15 mouse cellular contexts compared by ENCODE assay signal in the genomic region with DNA sequence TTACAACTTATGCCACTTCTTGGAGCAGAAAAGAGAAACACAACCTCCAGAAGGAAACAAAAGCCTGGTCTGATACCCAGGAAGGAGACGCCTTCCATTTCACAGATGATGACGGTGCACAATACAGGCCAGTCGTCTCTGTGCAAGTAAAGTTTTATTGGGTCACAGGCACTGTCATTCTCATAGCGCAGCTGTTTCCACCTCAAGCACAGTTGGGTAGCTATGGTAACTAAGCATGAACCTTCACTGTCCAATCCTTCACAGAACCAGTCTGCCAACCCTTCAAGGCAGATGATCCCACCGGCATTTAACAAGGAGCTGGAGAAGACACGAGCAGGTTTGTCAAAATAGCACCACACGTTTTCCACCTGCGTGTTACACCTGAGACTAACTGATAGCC. TPM values are rescaled to one million over a fixed set of nuclear protein-coding genes. Genes with fewer than 3 reads are reported as not detected.
DNase-seq lines count a peak whose midpoint lies in the region; ATAC-seq and TF ChIP-seq lines count a peak whose summit lies in the region.
"Had no signal": no experiment of that assay in that cellular context is flagged by ENCODE, and none has a peak within 500 bp of the region (broad histone marks: within the 10 kb centered on the region; RNA-seq: fewer than 3 reads in every experiment).

No protein-coding gene starts in this region.

- no peaks in the 10 kb centered on the region for H3K36me3 ChIP-seq in hindbrain, embryonic 11.5 days (ENCODE audit: control insufficient read depth, insufficient read depth, low read length)

- H3K27me3 ChIP-seq in hindbrain, embryonic 11.5 days (ENCODE audit: control insufficient read depth, insufficient read depth, low read length) = no peaks in the 10 kb centered on the region
- H3K27me3 ChIP-seq: heart, embryonic 12.5 days; Patski had no signal

- H3K4me1 ChIP-seq in hindbrain, embryonic 11.5 days (replicated peaks; ENCODE audit: control insufficient read depth, insufficient read depth, low read length) = peaks cover 6% of the 10 kb centered on the region

- H3K27ac ChIP-seq in gastrocnemius, adult 2 months = peak overlapping the region; percentile 86
- H3K27ac ChIP-seq in hindbrain, embryonic 11.5 days (ENCODE audit: low read depth, low read length) = 0 out of 2 replicates have a peak overlapping the region, but pooled peaks have one; percentile 21

- ATAC-seq in hindbrain, embryonic 11.5 days (ENCODE audit: low FRiP score) = no peak
- peak; percentile 18 for ATAC-seq in megakaryocyte progenitor cell, adult 5-6 weeks (replicated peaks; ENCODE audit: poor library complexity)
- ATAC-seq: inflammation-experienced regulatory T-cells, adult 6 months; Patski had no signal

- no peak for TF ChIP-seq CTCF in gastrocnemius, adult 2 months (IDR thresholded peaks at IDR 0.05)

- DNase-seq in gastrocnemius, adult 2 months = no peak
- no peak for DNase-seq in gastrocnemius, postnatal 14 days
- DNase-seq in B cell, adult 2 months = peak; percentile 21 to 25
- peak; percentile 14 for DNase-seq in hindbrain, embryonic 11.5 days (ENCODE audit: low spot score)
- DNase-seq in thymus, postnatal 10 days (ENCODE audit: low spot score in 2 of 2) = no peak
- no peak for DNase-seq in left cerebral cortex, adult 18-20 months (ENCODE audit: low spot score in 2 of 2)
- DNase-seq in layer of hippocampus, adult 9-11 months = no peak
- DNase-seq: adrenal gland, postnatal 10 days; cerebellum, adult 11 months; lung, postnatal 4 days; thymus, adult 18-20 months had no signal

- no peak overlapping the region for H3K9ac ChIP-seq in hindbrain, embryonic 11.5 days (ENCODE audit: low read depth, low read length)
- H3K9ac ChIP-seq: heart, embryonic 12.5 days had no signal

- intact Hi-C loops in gastrocnemius, adult 2 months (cut with DNase I) = no loop called here
- intact Hi-C loops in gastrocnemius, postnatal 14 days (cut with DNase I; ENCODE audit: low total_unique reads) = loop anchor here (10.0 kb wide), 1 partner anchor 107 kb away; no protein-coding TSS in a partner anchor

- H3K4me3 ChIP-seq in gastrocnemius, adult 2 months = peak overlapping the region; percentile 31
- no peak overlapping the region for H3K4me3 ChIP-seq in hindbrain, embryonic 11.5 days (ENCODE audit: low read depth, low read length)
- H3K4me3 ChIP-seq: heart, embryonic 12.5 days had no signal

- no peaks in the 10 kb centered on the region for H3K9me3 ChIP-seq in hindbrain, embryonic 11.5 days (ENCODE audit: control insufficient read depth, low read length)
- H3K9me3 ChIP-seq: heart, embryonic 12.5 days had no signal

- H3K4me2 ChIP-seq in hindbrain, embryonic 11.5 days (replicated peaks; ENCODE audit: low read depth, low read length) = no peak overlapping the region
- H3K4me2 ChIP-seq: heart, embryonic 12.5 days had no signal

- 68% methylated on average over 8 of the region's 8 CpGs for WGBS in hindbrain, embryonic 11.5 days

RNA-seq across cellular contexts. Expression of a gene that starts 16.2 kb away (rescaled TPM):
- 10 to 100 TPM; 28.2 to 44.8 TPM for total RNA-seq in gastrocnemius, adult 2 months (2021)
- 10 to 100 TPM in 1 of 2 experiments, 1 to 10 TPM in 1; 7.9 to 12.3 TPM for total RNA-seq in gastrocnemius, postnatal 14 days (2021)
- polyA plus RNA-seq in hindbrain, embryonic 11.5 days (2014; fragmentation: Nextera tagmentation; extraction: Ambion mirVana) = 5.6 and 6.1 TPM in 2 replicates
- 4.6 and 6.0 TPM in 2 replicates for total RNA-seq in megakaryocyte progenitor cell, adult 5-6 weeks (2015)
- 2.7 and 4.9 TPM in 2 replicates for total RNA-seq in megakaryocyte progenitor cell, adult 5-6 weeks (2017)
- total RNA-seq in left cerebral cortex, adult 18-20 months (2021) = 10 to 100 TPM; 64.4 to 93.4 TPM

Comparison
In these comparisons a context has a peak if more than half of its experiments do, and no peak if none do; other contexts are left out.
1. DNase-seq: peak in B cell, adult 2 months (2 of 2) and hindbrain, embryonic 11.5 days (single experiment); none in gastrocnemius, adult 2 months (single experiment), gastrocnemius, postnatal 14 days (single experiment), thymus, postnatal 10 days (0 of 2), left cerebral cortex, adult 18-20 months (0 of 2) and layer of hippocampus, adult 9-11 months (single experiment).